9 mouse cellular contexts compared by ENCODE assay signal in the genomic region with DNA sequence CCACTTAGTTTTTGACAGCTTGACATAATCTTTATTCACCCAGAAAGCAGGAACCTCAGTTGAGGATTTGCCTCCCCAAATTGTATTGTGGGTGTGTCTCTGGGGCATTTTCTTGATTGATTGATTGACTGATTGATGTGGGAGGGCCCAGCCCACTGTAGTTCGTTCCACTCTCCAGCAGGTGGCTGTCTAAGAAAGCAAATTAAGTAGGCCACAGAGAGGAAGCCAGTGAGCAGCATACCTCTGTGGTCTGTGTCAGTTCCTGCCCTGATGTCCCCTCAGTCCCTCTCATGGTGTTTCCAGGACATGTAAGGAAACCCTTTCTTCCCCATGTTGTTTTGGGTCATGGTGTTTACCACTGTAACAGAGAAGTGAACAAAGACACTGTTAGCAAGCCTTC. TPM values are rescaled to one million over a fixed set of nuclear protein-coding genes. Genes with fewer than 3 reads are reported as not detected.
DNase-seq lines count a peak whose midpoint lies in the region; TF ChIP-seq lines count a peak whose summit lies in the region.
"Had no signal": no experiment of that assay in that cellular context is flagged by ENCODE, and none has a peak within 500 bp of the region (broad histone marks: within the 10 kb centered on the region; RNA-seq: fewer than 3 reads in every experiment).

No protein-coding gene starts in this region.

- TF ChIP-seq EP300 in CH12.LX (IDR thresholded peaks at IDR 0.05; ENCODE audit: low read length), result no peak

- intact Hi-C loops in heart, postnatal 36 days (cut with DNase I), result no loop called here

- H3K9me3 ChIP-seq in CH12.LX (replicated peaks; ENCODE audit: low read length), result no peaks in the 10 kb centered on the region
- H3K9me3 ChIP-seq: liver, embryonic 15.5 days had no signal

- no peaks in the 10 kb centered on the region for H3K4me1 ChIP-seq in CH12.LX (ENCODE audit: control insufficient read depth in 1 of 2, insufficient read depth in 2 of 2)
- no peaks in the 10 kb centered on the region for H3K4me1 ChIP-seq in small intestine, adult 2 months (ENCODE audit: control insufficient read depth, insufficient read depth, insufficient read length, low read length)
- H3K4me1 ChIP-seq: liver, embryonic 15.5 days had no signal

- TF ChIP-seq CTCF in CH12.LX (conservative IDR thresholded peaks at IDR 0.05 in 1 of 2, IDR thresholded peaks at IDR 0.05 in 1 of 2; ENCODE audit: low read depth in 2 of 2, low read length in 2 of 2), result peak; percentile 69 to 82
- peak; percentile 80; the same call in 1 of the 2 replicates for TF ChIP-seq CTCF in small intestine, adult 2 months (IDR thresholded peaks at IDR 0.05; ENCODE audit: extremely low read depth, insufficient read length, insufficient replicate concordance, low read depth, low read length)

- H3K79me2 ChIP-seq in CH12.LX (replicated peaks; ENCODE audit: control insufficient read depth, extremely low read depth, insufficient read depth, poor library complexity, severe bottlenecking), result no peaks in the 10 kb centered on the region

- peak; percentile 9 to 23 for DNase-seq in cerebellum, postnatal 25 days
- DNase-seq in cerebellum, adult 8-10 months, result no peak
- peak; percentile 71 for DNase-seq in CH12.LX (ENCODE audit: extremely low read depth)
- peak; percentile 17 for DNase-seq in c-Kit-positive CD71-positive TER-119-positive erythroid progenitor cells, embryonic 14.5 days (ENCODE audit: low spot score)
- peak; percentile 28 to 42 for DNase-seq in heart, postnatal 36 days
- DNase-seq in large intestine, adult 2 months (ENCODE audit: low read depth, low spot score), result peak; percentile 14
- DNase-seq in lung, postnatal 10 days, result peak; percentile 63

- H3K4me3 ChIP-seq in CH12.LX (replicated peaks in 1 of 3; ENCODE audit: low read depth in 2 of 3, low read length in 2 of 3, poor library complexity in 1 of 3), result no peak overlapping the region
- no peak overlapping the region for H3K4me3 ChIP-seq in small intestine, adult 2 months (ENCODE audit: low read depth, low read length)
- H3K4me3 ChIP-seq: liver, embryonic 15.5 days had no signal

- WGBS in large intestine, adult 2 months, result 17% methylated on average over 1 of the region's 1 CpGs
- WGBS in small intestine, adult 2 months, result 15% methylated on average over 1 of the region's 1 CpGs

- H3K9ac ChIP-seq in CH12.LX (ENCODE audit: insufficient read depth, low read depth), result no peak overlapping the region
- H3K9ac ChIP-seq: liver, embryonic 15.5 days had no signal

- TF ChIP-seq POLR2A in CH12.LX (IDR thresholded peaks at IDR 0.05; ENCODE audit: low read depth, low read length), result no peak
- TF ChIP-seq POLR2A in small intestine, adult 2 months (IDR thresholded peaks at IDR 0.05; ENCODE audit: low read depth, low read length), result no peak

- H3K36me3 ChIP-seq in CH12.LX (replicated peaks in 1 of 2; ENCODE audit: control insufficient read depth in 1 of 2, insufficient read depth in 1 of 2, low read length in 1 of 2), result peaks cover 10 to 58% of the 10 kb centered on the region in 2 experiments
- peaks cover 2% of the 10 kb centered on the region; the same call in 1 of the 2 replicates for H3K36me3 ChIP-seq in small intestine, adult 2 months (ENCODE audit: control insufficient read depth, insufficient read depth, low read length)

- no peak overlapping the region for H3K27ac ChIP-seq in CH12.LX (ENCODE audit: insufficient read depth, low read depth)
- H3K27ac ChIP-seq in small intestine, adult 2 months (ENCODE audit: insufficient read depth, low read depth, low read length), result no peak overlapping the region
- H3K27ac ChIP-seq: liver, embryonic 15.5 days had no signal

- dilution Hi-C loops in CH12.LX (cut with MboI; ENCODE audit: extremely low pct_ligation_motif_present, extremely low pct_unique_long_range_greater_than_20kb, low sequenced_read_pairs), result no loop called here

- H3K4me2 ChIP-seq in CH12.LX (ENCODE audit: insufficient read depth, low read depth, poor library complexity, severe bottlenecking), result no peak overlapping the region
- H3K4me2 ChIP-seq: liver, embryonic 15.5 days had no signal

- in situ Hi-C loops in CH12.LX (cut with MboI; ENCODE audit: low pct_ligation_motif_present, low pct_unique_long_range_greater_than_20kb, low sequenced_read_pairs), result no loop called here

- H3K27me3 ChIP-seq in CH12.LX (replicated peaks), result no peaks in the 10 kb centered on the region
- H3K27me3 ChIP-seq in small intestine, adult 2 months (ENCODE audit: control insufficient read depth, insufficient read depth, low read length), result no peaks in the 10 kb centered on the region
- H3K27me3 ChIP-seq: liver, embryonic 15.5 days had no signal

- peak; percentile 93 for TF ChIP-seq RAD21 in CH12.LX (IDR thresholded peaks at IDR 0.05; ENCODE audit: low read depth, low read length)

TF ChIP-seq in CH12.LX, 34 proteins besides CTCF, POLR2A, EP300 and RAD21:
- TF ChIP-seq IRF4 (IDR thresholded peaks at IDR 0.05; ENCODE audit: low read depth, low read length) (peak; percentile 28; the same call in 1 of the 2 replicates), SIN3A (IDR thresholded peaks at IDR 0.05; ENCODE audit: low read length) (0 out of 2 replicates have a peak, but pooled peaks have one; percentile 27), ELF1 (IDR thresholded peaks at IDR 0.05; ENCODE audit: low read depth, low read length) (peak; percentile 32; the same call in 1 of the 2 replicates), MAZ (IDR thresholded peaks at IDR 0.05; ENCODE audit: low read depth, low read length) (no peak), SMC3 (IDR thresholded peaks at IDR 0.05; ENCODE audit: low read depth, low read length) (peak; percentile 90), ZC3H11A (IDR thresholded peaks at IDR 0.05; ENCODE audit: low read depth, low read length) (peak; percentile 73)

RNA-seq across cellular contexts. Expression of gene Pde4d, which starts 59.2 kb away (rescaled TPM):
- total RNA-seq in CH12.LX (2012; rRNA removed) (0.17 TPM in 1 of 2 replicates, not detected in the other), CH12.LX (2014; rRNA removed) (not detected in 2 replicates)
- not detected in 2 replicates for polyA plus RNA-seq in CH12.LX (2012; ENCODE audit: insufficient read length, low read depth)
- total RNA-seq in heart, postnatal 36 days (2021), result 10 to 100 TPM; 37.4 to 43.6 TPM
- 7.7 and 12.1 TPM in 2 replicates for polyA plus RNA-seq in large intestine, adult 2 months (2012; rRNA removed)
- polyA plus RNA-seq in small intestine, adult 2 months (2012; rRNA removed), result 3.0 and 8.4 TPM in 2 replicates
